Comparison of ENCODE assay signal across 14 mouse cellular contexts in genomic region chr11:5849316-5849715, GRCm38 (mm10). TPM values are rescaled to one million over a fixed set of nuclear protein-coding genes. Genes with fewer than 3 reads are reported as not detected.
DNase-seq lines count a peak whose midpoint lies in the region; ATAC-seq and TF ChIP-seq lines count a peak whose summit lies in the region.
"Had no signal": no experiment of that assay in that cellular context is flagged by ENCODE, and none has a peak within 500 bp of the region (broad histone marks: within the 10 kb centered on the region; RNA-seq: fewer than 3 reads in every experiment).

No protein-coding gene starts in this region.

- no peak overlapping the region for H3K9ac ChIP-seq in forebrain, embryonic 15.5 days (replicated peaks)
- H3K9ac ChIP-seq in forebrain, embryonic 12.5 days = no peak overlapping the region
- H3K9ac ChIP-seq in limb, embryonic 13.5 days = no peak overlapping the region
- no peak overlapping the region for H3K9ac ChIP-seq in liver, embryonic 12.5 days
- H3K9ac ChIP-seq: heart, embryonic 12.5 days had no signal

- CTCF ChIA-PET in Patski (lab: Charles Lee) = interaction anchor here (0.8 to 5.9 kb wide), 6 partner anchors 12 to 108 kb away, joined by 3 to 39 read pairs (median 5); partner anchors contain the start of gene Polm

- 49% methylated on average over 2 of the region's 2 CpGs for WGBS in forebrain, embryonic 15.5 days
- whole genome bisulfite sequencing in forebrain, embryonic 12.5 days = 63% methylated on average over 2 of the region's 2 CpGs
- 72% methylated on average over 2 of the region's 2 CpGs for WGBS in limb, embryonic 13.5 days
- WGBS in limb, embryonic 10.5 days = 84% methylated on average over 2 of the region's 2 CpGs
- 51% methylated on average over 2 of the region's 2 CpGs for WGBS in liver, embryonic 12.5 days (ENCODE audit: insufficient replicate concordance)

- in situ Hi-C loops in Patski (cut with MboI; ENCODE audit: low pct_unique_long_range_greater_than_20kb) = loop anchor here (5.0 kb wide), 1 partner anchor 33 kb away; no protein-coding TSS in a partner anchor

- no peak overlapping the region for H3K4me3 ChIP-seq in forebrain, embryonic 15.5 days
- no peak overlapping the region for H3K4me3 ChIP-seq in forebrain, embryonic 12.5 days (replicated peaks)
- no peak overlapping the region for H3K4me3 ChIP-seq in limb, embryonic 13.5 days
- H3K4me3 ChIP-seq in limb, embryonic 10.5 days = no peak overlapping the region
- H3K4me3 ChIP-seq in liver, embryonic 12.5 days = no peak overlapping the region
- H3K4me3 ChIP-seq: heart, embryonic 12.5 days had no signal

- TF ChIP-seq CTCF in Patski (IDR thresholded peaks at IDR 0.05) = peak; percentile 57

- no peaks in the 10 kb centered on the region for H3K9me3 ChIP-seq in forebrain, embryonic 15.5 days
- H3K9me3 ChIP-seq in forebrain, embryonic 12.5 days = no peaks in the 10 kb centered on the region
- no peaks in the 10 kb centered on the region for H3K9me3 ChIP-seq in limb, embryonic 13.5 days
- no peaks in the 10 kb centered on the region for H3K9me3 ChIP-seq in limb, embryonic 10.5 days (replicated peaks)
- no peaks in the 10 kb centered on the region for H3K9me3 ChIP-seq in liver, embryonic 12.5 days (replicated peaks)

- POLR2A ChIA-PET in Patski (lab: Charles Lee) = interaction anchor here (0.9 to 1.0 kb wide), 2 partner anchors 12 to 15 kb away, joined by 4 to 8 read pairs; partner anchors contain the start of gene Polm

- H3K27ac ChIP-seq in forebrain, embryonic 15.5 days (replicated peaks) = peak overlapping the region; percentile 75
- H3K27ac ChIP-seq in forebrain, embryonic 12.5 days = no peak overlapping the region
- H3K27ac ChIP-seq in limb, embryonic 13.5 days = no peak overlapping the region
- no peak overlapping the region for H3K27ac ChIP-seq in limb, embryonic 10.5 days
- no peak overlapping the region for H3K27ac ChIP-seq in liver, embryonic 12.5 days

- no peak for DNase-seq in limb, embryonic 10.5 days (ENCODE audit: low spot score)
- DNase-seq in 3134 (ENCODE audit: extremely low read depth, insufficient read length, low spot score) = peak; percentile 81
- DNase-seq in Patski (ENCODE audit: low read depth, low spot score) = peak; percentile 88
- no peak for DNase-seq in spleen, adult 18-20 months
- DNase-seq: adrenal gland, postnatal 36 days; cerebellum, adult 11 months; thymus, postnatal 4 days had no signal

- peak; percentile 72 for ATAC-seq in forebrain, embryonic 15.5 days (replicated peaks)
- ATAC-seq in forebrain, embryonic 12.5 days (ENCODE audit: low FRiP score) = no peak
- ATAC-seq in limb, embryonic 13.5 days (ENCODE audit: low FRiP score, low read depth) = 0 out of 2 replicates have a peak, but pooled peaks have one; percentile 18
- ATAC-seq in Patski = no peak
- ATAC-seq in liver, embryonic 12.5 days = no peak

- H3K4me2 ChIP-seq in forebrain, embryonic 15.5 days (replicated peaks) = no peak overlapping the region
- H3K4me2 ChIP-seq in forebrain, embryonic 12.5 days = no peak overlapping the region
- no peak overlapping the region for H3K4me2 ChIP-seq in limb, embryonic 13.5 days (replicated peaks)
- H3K4me2 ChIP-seq in liver, embryonic 12.5 days = no peak overlapping the region
- H3K4me2 ChIP-seq: heart, embryonic 12.5 days; liver, embryonic 11.5 days had no signal

- H3K27me3 ChIP-seq in forebrain, embryonic 15.5 days = no peaks in the 10 kb centered on the region
- H3K27me3 ChIP-seq in forebrain, embryonic 12.5 days = no peaks in the 10 kb centered on the region
- H3K27me3 ChIP-seq in limb, embryonic 13.5 days = no peaks in the 10 kb centered on the region
- H3K27me3 ChIP-seq in limb, embryonic 10.5 days (ENCODE audit: low read depth, poor library complexity, severe bottlenecking) = no peaks in the 10 kb centered on the region
- no peaks in the 10 kb centered on the region for H3K27me3 ChIP-seq in Patski
- no peaks in the 10 kb centered on the region; the same call in 1 of the 2 replicates for H3K27me3 ChIP-seq in liver, embryonic 12.5 days (replicated peaks)
- H3K27me3 ChIP-seq: heart, embryonic 12.5 days had no signal

- peaks cover 15% of the 10 kb centered on the region for H3K4me1 ChIP-seq in forebrain, embryonic 15.5 days
- H3K4me1 ChIP-seq in forebrain, embryonic 12.5 days = peaks cover 2% of the 10 kb centered on the region; the same call in 1 of the 2 replicates
- H3K4me1 ChIP-seq in limb, embryonic 13.5 days = peaks cover 16% of the 10 kb centered on the region
- 0 out of 2 replicates have a peak, but pooled peaks cover 3% of the 10 kb centered on the region for H3K4me1 ChIP-seq in limb, embryonic 10.5 days
- 0 out of 2 replicates have a peak, but pooled peaks cover 3% of the 10 kb centered on the region for H3K4me1 ChIP-seq in liver, embryonic 12.5 days

- no peaks in the 10 kb centered on the region for H3K36me3 ChIP-seq in forebrain, embryonic 15.5 days
- H3K36me3 ChIP-seq in forebrain, embryonic 12.5 days (replicated peaks) = no peaks in the 10 kb centered on the region
- H3K36me3 ChIP-seq in limb, embryonic 13.5 days = no peaks in the 10 kb centered on the region
- H3K36me3 ChIP-seq in limb, embryonic 10.5 days = no peaks in the 10 kb centered on the region
- no peaks in the 10 kb centered on the region for H3K36me3 ChIP-seq in liver, embryonic 12.5 days
- H3K36me3 ChIP-seq: heart, embryonic 12.5 days had no signal

RNA-seq across cellular contexts. Expression of gene Polm, which starts 11.5 kb away (rescaled TPM):
- polyA plus RNA-seq in forebrain, embryonic 15.5 days (2015; fragmentation: Nextera tagmentation; extraction: Ambion mirVana) = 7.0 TPM in 2 replicates
- polyA plus RNA-seq in forebrain, embryonic 12.5 days (2016; fragmentation: Nextera tagmentation; extraction: Ambion mirVana) = 7.7 and 8.4 TPM in 2 replicates
- polyA plus RNA-seq in limb, embryonic 13.5 days (2015; fragmentation: Nextera tagmentation; extraction: Ambion mirVana) = 10.5 and 11.4 TPM in 2 replicates
- polyA plus RNA-seq in limb, embryonic 10.5 days (2016; fragmentation: Nextera tagmentation; extraction: Ambion mirVana) = 7.1 and 10.3 TPM in 2 replicates
- 47.5 TPM for polyA plus RNA-seq in Patski (2021)
- polyA plus RNA-seq in liver, embryonic 12.5 days (2016; fragmentation: Nextera tagmentation; extraction: Ambion mirVana) = 2.8 and 2.9 TPM in 2 replicates

RNA-seq across cellular contexts. Expression of gene Aebp1, which starts 12.4 kb away (rescaled TPM):
- polyA plus RNA-seq in forebrain, embryonic 15.5 days (2015; fragmentation: Nextera tagmentation; extraction: Ambion mirVana) = 10.0 and 10.4 TPM in 2 replicates
- 14.6 and 20.5 TPM in 2 replicates for polyA plus RNA-seq in forebrain, embryonic 12.5 days (2016; fragmentation: Nextera tagmentation; extraction: Ambion mirVana)
- 36.8 and 38.1 TPM in 2 replicates for polyA plus RNA-seq in limb, embryonic 13.5 days (2015; fragmentation: Nextera tagmentation; extraction: Ambion mirVana)
- polyA plus RNA-seq in limb, embryonic 10.5 days (2016; fragmentation: Nextera tagmentation; extraction: Ambion mirVana) = 8.2 TPM in 2 replicates
- 12.5 TPM for polyA plus RNA-seq in Patski (2021)
- 8.5 and 9.6 TPM in 2 replicates for polyA plus RNA-seq in liver, embryonic 12.5 days (2016; fragmentation: Nextera tagmentation; extraction: Ambion mirVana)

RNA-seq across cellular contexts. Expression of gene Pold2, which starts 28.8 kb away (rescaled TPM):
- 72.6 and 76.4 TPM in 2 replicates for polyA plus RNA-seq in forebrain, embryonic 15.5 days (2015; fragmentation: Nextera tagmentation; extraction: Ambion mirVana)
- polyA plus RNA-seq in forebrain, embryonic 12.5 days (2016; fragmentation: Nextera tagmentation; extraction: Ambion mirVana) = 104 and 108 TPM in 2 replicates
- polyA plus RNA-seq in limb, embryonic 13.5 days (2015; fragmentation: Nextera tagmentation; extraction: Ambion mirVana) = 125 and 137 TPM in 2 replicates
- polyA plus RNA-seq in limb, embryonic 10.5 days (2016; fragmentation: Nextera tagmentation; extraction: Ambion mirVana) = 165 and 175 TPM in 2 replicates
- 76.9 TPM for polyA plus RNA-seq in Patski (2021)
- polyA plus RNA-seq in liver, embryonic 12.5 days (2016; fragmentation: Nextera tagmentation; extraction: Ambion mirVana) = 105 TPM in 2 replicates

RNA-seq across cellular contexts. Expression of gene Pgam2, which starts 45.8 kb away (rescaled TPM):
- polyA plus RNA-seq in forebrain, embryonic 15.5 days (2015; fragmentation: Nextera tagmentation; extraction: Ambion mirVana) = 1.9 and 3.1 TPM in 2 replicates
- polyA plus RNA-seq in forebrain, embryonic 12.5 days (2016; fragmentation: Nextera tagmentation; extraction: Ambion mirVana) = 2.5 and 3.7 TPM in 2 replicates
- polyA plus RNA-seq in limb, embryonic 13.5 days (2015; fragmentation: Nextera tagmentation; extraction: Ambion mirVana) = 57.5 and 63.3 TPM in 2 replicates
- 4.1 and 9.6 TPM in 2 replicates for polyA plus RNA-seq in limb, embryonic 10.5 days (2016; fragmentation: Nextera tagmentation; extraction: Ambion mirVana)
- 7.7 TPM for polyA plus RNA-seq in Patski (2021)
- 1.7 TPM in 2 replicates for polyA plus RNA-seq in liver, embryonic 12.5 days (2016; fragmentation: Nextera tagmentation; extraction: Ambion mirVana)

RNA-seq across cellular contexts. Expression of gene Myl7, which starts 49.3 kb away (rescaled TPM):
- polyA plus RNA-seq in forebrain, embryonic 15.5 days (2015; fragmentation: Nextera tagmentation; extraction: Ambion mirVana) = 0.32 and 1.6 TPM in 2 replicates
- polyA plus RNA-seq in forebrain, embryonic 12.5 days (2016; fragmentation: Nextera tagmentation; extraction: Ambion mirVana) = 0.99 and 2.0 TPM in 2 replicates
- 0.80 TPM in 1 of 2 replicates, not detected in the other for polyA plus RNA-seq in limb, embryonic 13.5 days (2015; fragmentation: Nextera tagmentation; extraction: Ambion mirVana)
- 6.8 and 8.0 TPM in 2 replicates for polyA plus RNA-seq in limb, embryonic 10.5 days (2016; fragmentation: Nextera tagmentation; extraction: Ambion mirVana)
- not detected for polyA plus RNA-seq in Patski (2021)
- polyA plus RNA-seq in liver, embryonic 12.5 days (2016; fragmentation: Nextera tagmentation; extraction: Ambion mirVana) = 21.8 and 22.5 TPM in 2 replicates
- polyA plus RNA-seq: hindbrain, embryonic 16.5 days had no signal

Comparison
In these comparisons a context has a peak if more than half of its experiments do, and no peak if none do; other contexts are left out.
1. ATAC-seq: peak in forebrain, embryonic 15.5 days (single experiment) and limb, embryonic 13.5 days (single experiment); none in forebrain, embryonic 12.5 days (single experiment), Patski (single experiment) and liver, embryonic 12.5 days (single experiment).
2. DNase-seq: peak in 3134 (single experiment) and Patski (single experiment); none in limb, embryonic 10.5 days (single experiment) and spleen, adult 18-20 months (0 of 2).